Mouse (Mus musculus): ENCODE measurements around the gene Psmg3. TPM values are rescaled to one million over a fixed set of nuclear protein-coding genes. Genes with fewer than 3 reads are reported as not detected.

Psmg3 gene
- polyA plus RNA-seq, 1 experiment from 2014 or later: 74.5 TPM

DNA sequence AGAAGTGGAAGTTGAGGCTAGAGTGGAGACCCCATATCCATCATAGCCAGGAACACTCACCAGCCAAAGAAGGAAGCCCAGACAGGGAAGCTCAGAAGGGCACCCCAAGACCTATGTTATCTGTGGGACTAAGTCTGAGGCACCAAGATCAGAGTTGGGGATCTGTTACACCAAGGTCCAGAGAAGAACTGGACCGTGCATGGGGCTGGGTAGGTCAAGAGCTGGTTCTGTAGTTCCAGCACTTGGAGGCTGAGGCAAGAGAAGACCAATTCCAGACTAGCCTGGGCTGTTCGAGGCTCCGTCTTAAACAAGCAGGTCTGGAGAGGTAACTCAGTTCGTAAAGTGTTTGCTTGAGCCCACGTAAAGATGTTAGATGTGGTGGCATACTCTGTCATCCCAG lies 32.5 kb downstream of the Psmg3 start:
- no peak overlapping the region for H3K9ac ChIP-seq (ENCODE audit: low read depth, low read length)
- no peak overlapping the region for H3K4me3 ChIP-seq (ENCODE audit: low read depth, low read length)
- H3K36me3 ChIP-seq (ENCODE audit: control insufficient read depth, insufficient read depth, low read length): no peaks in the 10 kb centered on the region
- peaks cover 18% of the 10 kb centered on the region for H3K4me1 ChIP-seq (replicated peaks; ENCODE audit: control insufficient read depth, insufficient read depth, low read length)
- ATAC-seq (ENCODE audit: low FRiP score) (no peak), DNase-seq (ENCODE audit: low spot score) (no peak)
- no peak overlapping the region for H3K4me2 ChIP-seq (replicated peaks; ENCODE audit: low read depth, low read length)
- WGBS: 91% methylated on average over 5 of the region's 5 CpGs
- H3K27me3 ChIP-seq (ENCODE audit: control insufficient read depth, insufficient read depth, low read length): peaks cover 3% of the 10 kb centered on the region; the same call in 1 of the 2 replicates
- H3K9me3 ChIP-seq (ENCODE audit: control insufficient read depth, low read length): no peaks in the 10 kb centered on the region
- H3K27ac ChIP-seq (ENCODE audit: low read depth, low read length): no peak overlapping the region

DNA sequence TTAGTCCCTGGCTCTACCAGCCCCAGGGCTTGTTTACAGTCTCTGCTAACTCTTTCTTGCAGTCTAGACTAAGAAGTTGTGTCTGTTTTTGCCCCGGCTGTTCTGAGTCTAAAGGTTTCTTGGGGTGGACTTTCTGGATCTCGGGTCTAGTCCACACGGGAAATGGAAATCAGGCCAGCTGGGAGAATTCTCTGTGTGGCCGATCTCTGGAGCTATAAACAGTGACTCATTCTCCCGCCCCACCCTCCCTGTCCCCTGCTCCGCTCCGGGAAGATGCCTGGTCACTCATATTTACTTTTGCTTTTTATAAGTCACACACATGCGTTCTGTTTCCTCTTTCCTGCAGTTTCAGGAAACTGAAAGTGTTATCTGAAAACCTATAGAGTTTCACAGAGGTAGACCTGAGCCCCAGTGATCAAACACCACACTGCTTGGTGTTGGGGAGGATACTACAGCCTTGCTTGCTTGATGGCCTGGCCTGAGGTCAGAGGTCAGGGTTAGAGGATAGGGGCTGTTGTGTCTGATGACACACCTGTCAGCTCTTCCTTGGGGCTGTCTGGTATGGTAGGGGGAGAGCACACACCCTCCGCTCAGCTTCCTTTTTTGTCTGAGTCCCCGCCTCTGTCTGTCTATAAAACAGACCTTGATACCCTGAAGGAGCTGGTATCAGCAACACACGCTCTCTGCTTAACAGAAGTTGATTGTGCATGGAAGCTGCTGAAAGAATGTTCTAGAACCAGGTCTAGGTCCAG lies 33.2 kb downstream of the Psmg3 start:
- Histone ChIP-seq H3K4me2 (replicated peaks; ENCODE audit: low read depth, low read length) (no peak overlapping the region), H3K9me3 (ENCODE audit: control insufficient read depth, low read length) (no peaks in the 10 kb centered on the region), H3K4me1 (replicated peaks; ENCODE audit: control insufficient read depth, insufficient read depth, low read length) (peaks cover 18% of the 10 kb centered on the region), H3K9ac (ENCODE audit: low read depth, low read length) (no peak overlapping the region), H3K4me3 (ENCODE audit: low read depth, low read length) (no peak overlapping the region), H3K27ac (ENCODE audit: low read depth, low read length) (no peak overlapping the region), H3K27me3 (ENCODE audit: control insufficient read depth, insufficient read depth, low read length) (peaks cover 3% of the 10 kb centered on the region; the same call in 1 of the 2 replicates), H3K36me3 (ENCODE audit: control insufficient read depth, insufficient read depth, low read length) (no peaks in the 10 kb centered on the region)
- no peak for DNase-seq (ENCODE audit: low spot score)
- WGBS: 73% methylated on average over 11 of the region's 11 CpGs
- no peak for ATAC-seq (ENCODE audit: low FRiP score)

DNA sequence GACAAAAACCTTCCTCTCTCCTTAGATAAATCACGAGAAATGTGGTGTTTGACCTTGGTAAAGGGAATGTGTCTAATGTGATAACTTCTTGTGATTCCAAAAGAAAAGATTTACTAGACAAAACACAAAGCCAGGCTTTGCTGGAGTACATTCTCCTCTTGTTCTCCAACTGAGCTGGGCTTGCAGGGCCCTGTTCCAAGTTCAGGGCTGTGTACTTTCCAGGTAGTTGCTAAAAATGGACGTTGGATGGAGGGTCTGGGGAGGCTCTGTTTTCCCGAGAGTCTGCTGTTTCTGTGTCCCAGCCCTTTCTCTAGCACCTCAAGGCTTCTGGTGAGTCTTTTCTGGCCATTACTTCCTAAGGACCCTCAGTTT lies 33.7 kb downstream of the Psmg3 start:
- Histone ChIP-seq H3K9me3 (ENCODE audit: control insufficient read depth, low read length) (no peaks in the 10 kb centered on the region), H3K4me2 (replicated peaks; ENCODE audit: low read depth, low read length) (no peak overlapping the region), H3K9ac (ENCODE audit: low read depth, low read length) (no peak overlapping the region), H3K4me1 (replicated peaks; ENCODE audit: control insufficient read depth, insufficient read depth, low read length) (peaks cover 15% of the 10 kb centered on the region), H3K4me3 (ENCODE audit: low read depth, low read length) (no peak overlapping the region), H3K27me3 (ENCODE audit: control insufficient read depth, insufficient read depth, low read length) (peaks cover 3% of the 10 kb centered on the region; the same call in 1 of the 2 replicates), H3K27ac (ENCODE audit: low read depth, low read length) (no peak overlapping the region), H3K36me3 (ENCODE audit: control insufficient read depth, insufficient read depth, low read length) (no peaks in the 10 kb centered on the region)
- 63% methylated on average over 3 of the region's 3 CpGs for WGBS
- ATAC-seq (ENCODE audit: low FRiP score): no peak
- no peak for DNase-seq (ENCODE audit: low spot score)

DNA sequence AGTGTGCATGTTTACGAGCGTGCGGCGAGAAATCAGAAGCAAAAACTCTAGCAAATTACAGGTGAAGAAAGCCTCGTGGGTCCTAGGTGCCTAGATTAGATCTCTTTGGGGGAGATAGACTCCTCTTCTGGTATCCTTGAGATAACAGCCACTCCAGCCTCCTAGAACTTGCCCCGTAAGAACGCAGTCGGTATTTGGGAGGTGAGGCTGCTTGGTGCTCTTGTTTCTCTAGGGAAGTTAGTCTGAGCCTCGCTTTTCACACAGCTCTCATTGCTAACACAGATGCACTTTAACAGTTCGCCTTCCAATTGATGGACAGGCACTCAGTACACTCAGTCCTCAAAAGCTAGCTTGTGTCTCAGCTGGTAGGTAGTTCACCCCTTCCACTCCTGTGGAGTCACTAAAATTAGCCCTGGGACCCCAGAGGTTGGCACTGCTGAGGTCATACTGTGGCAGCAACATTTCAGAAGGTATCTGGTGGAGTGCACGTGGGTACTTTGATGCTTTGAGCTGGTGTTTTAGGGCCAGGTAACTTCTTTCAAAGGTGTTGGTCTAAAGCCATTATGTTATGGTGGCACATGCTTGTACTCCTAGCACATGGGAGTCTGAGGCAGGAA lies 34.4 kb downstream of the Psmg3 start:
- H3K9ac ChIP-seq (ENCODE audit: low read depth, low read length): peak overlapping the region; percentile 66; the same call in 1 of the 2 replicates
- H3K27me3 ChIP-seq (ENCODE audit: control insufficient read depth, insufficient read depth, low read length): peaks cover 3% of the 10 kb centered on the region; the same call in 1 of the 2 replicates
- peaks cover 10% of the 10 kb centered on the region for H3K4me1 ChIP-seq (replicated peaks; ENCODE audit: control insufficient read depth, insufficient read depth, low read length)
- H3K27ac ChIP-seq (ENCODE audit: low read depth, low read length): no peak overlapping the region
- H3K9me3 ChIP-seq (ENCODE audit: control insufficient read depth, low read length): no peaks in the 10 kb centered on the region
- peak; percentile 14 for DNase-seq (ENCODE audit: low spot score)
- no peak for ATAC-seq (ENCODE audit: low FRiP score)
- no peaks in the 10 kb centered on the region for H3K36me3 ChIP-seq (ENCODE audit: control insufficient read depth, insufficient read depth, low read length)
- H3K4me2 ChIP-seq (replicated peaks; ENCODE audit: low read depth, low read length): peak overlapping the region; percentile 100
- H3K4me3 ChIP-seq (ENCODE audit: low read depth, low read length): peak overlapping the region; percentile 87
- 26% methylated on average over 11 of the region's 11 CpGs for WGBS

DNA sequence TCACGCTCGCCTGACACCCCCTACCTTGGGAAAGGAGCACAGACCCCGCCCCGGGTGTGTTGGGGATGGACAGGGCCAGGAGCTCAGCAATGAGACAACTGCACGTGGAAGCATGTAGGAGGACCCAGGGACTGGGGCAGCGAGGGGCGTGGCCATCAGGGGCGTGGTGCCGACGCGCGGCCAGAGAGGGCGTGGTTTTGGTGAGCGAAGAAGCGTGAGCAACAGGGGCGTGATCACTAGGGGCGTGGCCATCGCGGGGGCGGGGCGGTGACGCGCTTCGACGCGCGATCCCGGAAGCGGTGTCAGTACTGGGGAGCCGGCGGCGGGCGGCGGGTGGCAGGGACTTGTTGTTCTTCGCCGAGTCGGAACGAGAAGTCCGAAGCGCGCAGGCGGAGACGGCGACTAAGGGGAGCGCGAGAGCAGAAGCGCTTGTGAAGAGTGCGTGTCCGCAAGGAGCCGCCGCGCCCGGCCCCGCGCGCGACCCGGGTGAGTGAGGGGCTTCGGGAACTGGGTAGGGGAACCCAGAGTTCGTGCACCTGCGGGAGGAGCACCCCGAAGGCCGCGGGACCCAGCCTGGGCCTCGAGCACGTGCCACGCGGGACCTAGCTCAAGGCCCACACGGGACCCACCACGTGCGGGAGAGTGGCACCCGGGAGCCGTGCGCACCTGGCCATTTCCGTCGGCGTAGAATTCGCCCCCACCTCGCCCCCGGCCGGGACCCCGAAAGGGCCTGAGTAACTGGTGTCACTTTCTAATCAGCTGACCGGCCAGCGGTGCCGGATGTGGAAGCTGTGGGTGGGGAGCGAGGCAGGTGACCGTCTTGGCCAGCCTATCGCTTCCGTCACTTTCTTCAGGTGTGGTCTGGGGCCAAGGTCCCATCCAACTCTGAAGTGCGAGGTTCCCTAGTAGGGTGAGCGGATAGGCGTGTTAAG lies 35.2 kb downstream of the Psmg3 start, which contains the start of gene Mafk:
TSS of gene Mafk (plus strand) at position 287 of the 932 bp plus-strand sequence.
- Histone ChIP-seq H3K27me3 (ENCODE audit: control insufficient read depth, insufficient read depth, low read length) (peaks cover 3% of the 10 kb centered on the region; the same call in 1 of the 2 replicates), H3K36me3 (ENCODE audit: control insufficient read depth, insufficient read depth, low read length) (no peaks in the 10 kb centered on the region), H3K27ac (ENCODE audit: low read depth, low read length) (no peak within 1 kb of the TSS), H3K4me2 (replicated peaks; ENCODE audit: low read depth, low read length) (peak within 1 kb of the TSS; percentile 100), H3K4me1 (replicated peaks; ENCODE audit: control insufficient read depth, insufficient read depth, low read length) (peaks cover 3% of the 10 kb centered on the region), H3K4me3 (ENCODE audit: low read depth, low read length) (peak within 1 kb of the TSS; percentile 87), H3K9ac (ENCODE audit: low read depth, low read length) (peak within 1 kb of the TSS; percentile 66), H3K9me3 (ENCODE audit: control insufficient read depth, low read length) (no peaks in the 10 kb centered on the region)
- DNase-seq (ENCODE audit: low spot score) (peak; percentile 96), ATAC-seq (ENCODE audit: low FRiP score) (peak; percentile 90)
- under 1% methylated on average over 77 of the region's 92 CpGs for WGBS

DNA sequence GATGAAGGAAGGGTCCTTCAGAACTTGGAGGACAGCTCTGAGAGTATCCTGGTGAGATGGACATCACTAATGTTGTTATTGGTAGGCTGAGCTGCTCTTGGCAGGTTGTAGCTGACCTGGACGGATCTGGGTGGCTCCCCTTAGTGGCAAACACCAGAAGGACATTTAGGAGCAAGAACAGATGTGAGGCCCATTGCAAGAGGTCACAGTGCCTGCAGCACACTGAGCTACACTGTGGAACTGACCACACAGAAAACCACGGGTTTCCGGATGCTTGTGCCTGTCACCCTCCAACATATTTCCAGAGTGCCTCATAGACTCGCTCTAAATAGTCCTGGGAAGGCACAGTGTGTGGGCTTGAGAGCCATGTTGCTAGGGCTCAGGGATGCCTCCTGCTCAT lies 37.2 kb downstream of the Psmg3 start:
- H3K9ac ChIP-seq (ENCODE audit: low read depth, low read length): no peak overlapping the region
- no peak overlapping the region for H3K4me2 ChIP-seq (replicated peaks; ENCODE audit: low read depth, low read length)
- no peak for DNase-seq (ENCODE audit: low spot score)
- ATAC-seq (ENCODE audit: low FRiP score): no peak
- no peaks in the 10 kb centered on the region for H3K36me3 ChIP-seq (ENCODE audit: control insufficient read depth, insufficient read depth, low read length)
- H3K9me3 ChIP-seq (ENCODE audit: control insufficient read depth, low read length): no peaks in the 10 kb centered on the region
- WGBS: 58% methylated on average over 4 of the region's 4 CpGs
- peaks cover 3% of the 10 kb centered on the region; the same call in 1 of the 2 replicates for H3K27me3 ChIP-seq (ENCODE audit: control insufficient read depth, insufficient read depth, low read length)
- no peak overlapping the region for H3K4me3 ChIP-seq (ENCODE audit: low read depth, low read length)
- H3K27ac ChIP-seq (ENCODE audit: low read depth, low read length): no peak overlapping the region
- peaks cover 3% of the 10 kb centered on the region for H3K4me1 ChIP-seq (replicated peaks; ENCODE audit: control insufficient read depth, insufficient read depth, low read length)

DNA sequence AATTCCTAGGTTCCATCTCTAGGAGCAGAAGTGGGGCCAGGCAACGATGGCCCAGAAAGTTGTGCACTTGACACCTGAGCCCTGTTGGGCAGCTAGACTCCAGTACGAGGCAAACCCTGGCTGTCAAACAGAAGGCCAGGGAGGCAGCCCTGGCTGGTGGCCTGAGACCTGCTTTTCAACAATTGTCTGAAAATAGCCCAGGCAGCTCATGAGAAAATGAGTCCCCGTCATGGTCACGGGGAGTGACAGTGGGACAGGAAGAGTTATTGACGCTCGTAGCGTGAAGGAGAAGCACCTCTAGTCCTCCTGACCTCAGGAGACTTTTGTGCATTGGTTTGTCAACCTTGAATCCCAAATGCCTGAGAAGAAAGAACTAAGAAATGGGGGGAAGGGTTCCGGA lies 45.3 kb downstream of the Psmg3 start:
- Histone ChIP-seq H3K4me1 (replicated peaks; ENCODE audit: control insufficient read depth, insufficient read depth, low read length) (no peaks in the 10 kb centered on the region), H3K9me3 (ENCODE audit: control insufficient read depth, low read length) (no peaks in the 10 kb centered on the region), H3K36me3 (ENCODE audit: control insufficient read depth, insufficient read depth, low read length) (no peaks in the 10 kb centered on the region), H3K27ac (ENCODE audit: low read depth, low read length) (no peak overlapping the region), H3K4me2 (replicated peaks; ENCODE audit: low read depth, low read length) (no peak overlapping the region), H3K27me3 (ENCODE audit: control insufficient read depth, insufficient read depth, low read length) (no peaks in the 10 kb centered on the region), H3K9ac (ENCODE audit: low read depth, low read length) (no peak overlapping the region), H3K4me3 (ENCODE audit: low read depth, low read length) (no peak overlapping the region)
- DNase-seq (ENCODE audit: low spot score): no peak
- no peak for ATAC-seq (ENCODE audit: low FRiP score)
- WGBS: 88% methylated on average over 8 of the region's 8 CpGs

DNA sequence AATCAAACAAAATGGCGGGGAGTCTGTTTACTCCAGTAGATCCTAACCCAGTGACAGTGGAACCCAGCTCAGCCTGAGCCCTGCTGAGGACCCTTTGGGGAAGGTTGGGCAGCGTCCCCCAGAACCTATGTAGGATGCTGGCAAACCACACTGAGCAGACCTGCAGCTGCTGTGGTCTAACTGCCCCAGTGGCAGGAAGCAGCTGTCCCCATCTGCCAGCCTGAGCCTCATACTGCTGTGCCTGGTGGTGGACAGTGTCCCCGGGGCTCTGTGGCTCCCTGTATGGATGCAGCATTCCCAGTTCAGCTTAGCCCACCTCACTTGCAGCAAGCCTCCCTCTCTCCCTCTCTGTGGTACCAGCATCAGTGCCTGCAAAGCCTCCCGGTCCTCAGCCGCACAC lies 49.7 kb downstream of the Psmg3 start:
- no peaks in the 10 kb centered on the region; the same call in 1 of the 2 replicates for H3K4me1 ChIP-seq (replicated peaks; ENCODE audit: control insufficient read depth, insufficient read depth, low read length)
- DNase-seq (ENCODE audit: low spot score) (no peak), ATAC-seq (ENCODE audit: low FRiP score) (no peak)
- H3K9ac ChIP-seq (ENCODE audit: low read depth, low read length): no peak overlapping the region
- 87% methylated on average over 5 of the region's 5 CpGs for WGBS
- H3K9me3 ChIP-seq (ENCODE audit: control insufficient read depth, low read length): no peaks in the 10 kb centered on the region
- H3K4me2 ChIP-seq (replicated peaks; ENCODE audit: low read depth, low read length): no peak overlapping the region
- H3K27me3 ChIP-seq (ENCODE audit: control insufficient read depth, insufficient read depth, low read length): no peaks in the 10 kb centered on the region
- 0 out of 2 replicates have a peak, but pooled peaks cover 6% of the 10 kb centered on the region for H3K36me3 ChIP-seq (ENCODE audit: control insufficient read depth, insufficient read depth, low read length)
- H3K27ac ChIP-seq (ENCODE audit: low read depth, low read length): no peak overlapping the region
- no peak overlapping the region for H3K4me3 ChIP-seq (ENCODE audit: low read depth, low read length)

Measured in hindbrain, embryonic 11.5 days (tissue).